Mouse (Mus musculus) adrenal gland, adult 2 months (tissue): ENCODE measurements around the gene Olfr724. TPM values are rescaled to one million over a fixed set of nuclear protein-coding genes. Genes with fewer than 3 reads are reported as not detected.
"Not testable (repeated sequence)": the region's sequence is repeated elsewhere in the genome, so short reads cannot be mapped to it uniquely, and the experiment has no call there.

ENCODE experiments used
- DNase-seq: peaks from one replicate; pipeline ENCODE4 v3.0.0; 2021
- long read RNA-seq: library from polyadenylated mRNA; stranded (forward); transcript quantifications from one replicate; pipeline ENCODE4 v2.0.0, GENCODE M21; 2021
- polyA plus RNA-seq: library from polyadenylated mRNA; depleted of rRNA; stranded (reverse); fragments of >200 nt; gene quantifications from 2 replicates; pipeline ENCODE4 v1.2.3, GENCODE M21; 2012; rRNA removed
- total RNA-seq, 2 experiments: library from RNA; stranded (reverse); gene quantifications; 2 replicates each; pipeline ENCODE4 v1.2.3; 2021

Gene Olfr724
- total RNA-seq (not detected), polyA plus RNA-seq (not detected in 2 replicates)
- long read RNA-seq, result 0 reads

GRCm38 (mm10) chr14:49963174-49963573, at the start of gene Olfr724:
Olfr724 (minus strand) TSS chr14:49963274.
- DNase-seq, result not testable (repeated sequence)

GRCm38 (mm10) chr14:49955890-49956289, 7.2 kb downstream of the Olfr724 start:
- no peak for DNase-seq

GRCm38 (mm10) chr14:49931687-49932086, 31.4 kb downstream of the Olfr724 start, which contains the start of gene Olfr723:
Olfr723 (minus strand) TSS chr14:49931787.
- DNase-seq, result not testable (repeated sequence)

Other genes with a start within 250 kb of the Olfr724 start
- 1 to 10 TPM in 1 of 2 experiments, under 1 TPM in 1; 0.89 to 1.5 TPM for gene Armh4, start 179.9 kb downstream of the Olfr724 start, total RNA-seq
- gene Armh4, start 179.9 kb downstream of the Olfr724 start, polyA plus RNA-seq, result 0.17 and 0.35 TPM in 2 replicates
- gene Olfr722, start 61.3 kb downstream of the Olfr724 start, total RNA-seq, result not detected
- not detected in 2 replicates for gene Olfr722, start 61.3 kb downstream of the Olfr724 start, polyA plus RNA-seq
- gene Olfr723, start 31.5 kb downstream of the Olfr724 start, total RNA-seq, result not detected
- not detected in 2 replicates for gene Olfr723, start 31.5 kb downstream of the Olfr724 start, polyA plus RNA-seq
- gene Olfr725, start 77.1 kb upstream of the Olfr724 start, total RNA-seq, result not detected
- not detected in 2 replicates for gene Olfr725, start 77.1 kb upstream of the Olfr724 start, polyA plus RNA-seq
- gene Olfr726, start 127.7 kb upstream of the Olfr724 start, total RNA-seq, result not detected
- gene Olfr726, start 127.7 kb upstream of the Olfr724 start, polyA plus RNA-seq, result not detected in 2 replicates
- not detected for gene Olfr727, start 159.9 kb upstream of the Olfr724 start, total RNA-seq
- gene Olfr727, start 159.9 kb upstream of the Olfr724 start, polyA plus RNA-seq, result not detected in 2 replicates
- not detected for gene Olfr728, start 179.4 kb upstream of the Olfr724 start, total RNA-seq
- gene Olfr728, start 179.4 kb upstream of the Olfr724 start, polyA plus RNA-seq, result not detected in 2 replicates
- gene Olfr729, start 189.6 kb upstream of the Olfr724 start, total RNA-seq, result not detected
- gene Olfr729, start 189.6 kb upstream of the Olfr724 start, polyA plus RNA-seq, result not detected in 2 replicates
- gene Olfr730, start 224.9 kb upstream of the Olfr724 start, total RNA-seq, result not detected
- gene Olfr730, start 224.9 kb upstream of the Olfr724 start, polyA plus RNA-seq, result not detected in 2 replicates